Mouse (Mus musculus) hindbrain, embryonic 16.5 days (tissue): Measurements from ENCODE around the gene Sntb2. TPM values are rescaled to one million over a fixed set of nuclear protein-coding genes. Genes with fewer than 3 reads are reported as not detected.
A peak's percentile ranks its signal among the peaks of the same experiment; 100 is the strongest.
"Not testable (repeated sequence)": the region's sequence is repeated elsewhere in the genome, so short reads cannot be mapped to it uniquely, and the experiment has no call there.

Experiments used
- ATAC-seq: fragments of 200-750 bp; cut with Nextera tagmentation; 2 replicates; pipeline ENCODE4 v1.8.0; 2017; ENCODE audit warnings: moderate TSS enrichment, moderate library complexity
- H3K27ac ChIP-seq: fragments of 300-500 bp; sonication (generic); 2 replicates; pipeline ENCODE4 v1.5.1; 2014; ENCODE audit warnings: low read depth, mild to moderate bottlenecking, control low read depth, low read length, moderate library complexity
- H3K27me3 ChIP-seq: fragments of 300-500 bp; sonication (generic); replicated peaks from 2 replicates; pipeline ENCODE4 v1.6.1; 2014; ENCODE audit warnings: low read length; ENCODE audit not compliant: control insufficient read depth, insufficient read depth
- H3K36me3 ChIP-seq: fragments of 300-500 bp; sonication (generic); 2 replicates; pipeline ENCODE4 v1.6.1; 2014; ENCODE audit warnings: mild to moderate bottlenecking, low read length, moderate library complexity, mixed read lengths; ENCODE audit not compliant: control insufficient read depth, insufficient read depth
- H3K4me1 ChIP-seq: fragments of 300-500 bp; sonication (generic); 2 replicates; pipeline ENCODE4 v1.6.1; 2014; ENCODE audit warnings: low read depth, low read length; ENCODE audit not compliant: control insufficient read depth, insufficient read depth
- H3K4me2 ChIP-seq: fragments of 300-500 bp; sonication (generic); 2 replicates; pipeline ENCODE4 v1.6.1; 2014; ENCODE audit warnings: mild to moderate bottlenecking, low read length, control low read depth, moderate library complexity
- H3K4me3 ChIP-seq: fragments of 300-500 bp; sonication (generic); 2 replicates; pipeline ENCODE4 v1.5.1; 2014; ENCODE audit warnings: mild to moderate bottlenecking, low read length, control low read depth, moderate library complexity
- H3K9ac ChIP-seq: fragments of 300-500 bp; sonication (generic); 2 replicates; pipeline ENCODE4 v1.6.1; 2014; ENCODE audit warnings: low read depth, mild to moderate bottlenecking, control low read depth, low read length, moderate library complexity
- H3K9me3 ChIP-seq: fragments of 300-500 bp; sonication (generic); 2 replicates; pipeline ENCODE4 v1.6.1; 2014; ENCODE audit warnings: mild to moderate bottlenecking, low read length, moderate library complexity; ENCODE audit not compliant: control insufficient read depth
- WGBS: fragments of 180-500 bp; shearing (Covaris S2); extraction: QIAGEN DNeasy Blood & Tissue Kit; methylation state at CpG from one replicate; pipeline ENCODE4 v1.1.7; 2014; 5-methylcytosine and 5-hydroxymethylcytosine counted together
- polyA plus RNA-seq: library from polyadenylated mRNA; unstranded; fragments of >200 nt; fragmentation: Nextera tagmentation; extraction: Ambion mirVana; gene quantifications from 2 replicates; pipeline ENCODE4 v1.2.1, GENCODE M21; 2015

Gene Sntb2
- polyA plus RNA-seq, 1 experiment from 2014 or later: 4.7 TPM

- Histone ChIP-seq H3K27me3 (no peaks in the 10 kb centered on the region), H3K36me3 (no peaks in the 10 kb centered on the region), H3K27ac (no peak overlapping the region), H3K4me2 (no peak overlapping the region), H3K4me3 (no peak overlapping the region), H3K4me1 (0 out of 2 replicates have a peak, but pooled peaks cover 3% of the 10 kb centered on the region), H3K9ac (no peak overlapping the region), H3K9me3 (no peaks in the 10 kb centered on the region)
- WGBS: 88% methylated on average over 2 of the region's 2 CpGs
- ATAC-seq: no peak
Observed at GRCm38 (mm10) chr8:106975764-106976163, 40.2 kb downstream of the Sntb2 start.

- Histone ChIP-seq H3K4me2 (no peak overlapping the region), H3K27ac (no peak overlapping the region), H3K27me3 (no peaks in the 10 kb centered on the region), H3K9me3 (no peaks in the 10 kb centered on the region), H3K4me1 (0 out of 2 replicates have a peak, but pooled peaks cover 3% of the 10 kb centered on the region), H3K9ac (no peak overlapping the region), H3K4me3 (no peak overlapping the region), H3K36me3 (no peaks in the 10 kb centered on the region)
- ATAC-seq: no peak
- WGBS: 91% methylated on average over 4 of the region's 4 CpGs
Observed at GRCm38 (mm10) chr8:106976436-106976835, 40.9 kb downstream of the Sntb2 start.

DNA sequence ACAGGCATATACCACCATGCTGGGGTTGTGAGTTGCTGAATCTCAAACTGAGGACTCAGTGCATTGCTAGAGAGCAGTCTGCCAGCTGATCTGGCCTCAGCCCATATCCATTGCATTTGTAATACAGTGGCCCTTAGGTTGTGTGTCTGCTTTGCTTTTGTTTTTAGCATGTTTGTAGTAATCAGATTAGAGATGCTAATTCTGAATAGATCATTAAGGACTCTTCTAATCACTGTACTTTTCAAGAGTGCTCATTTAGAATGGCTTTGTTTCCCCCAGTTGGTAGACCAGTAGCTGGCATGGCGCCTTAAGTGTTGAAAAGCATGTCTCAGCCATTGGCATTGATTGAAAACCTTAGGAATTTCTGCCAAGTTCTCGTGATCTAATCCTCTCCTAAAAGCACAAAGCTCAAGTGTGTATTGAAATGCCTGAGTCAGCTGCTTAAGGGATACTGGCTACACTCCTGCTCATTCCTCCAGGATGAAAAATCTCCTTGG is 43.3 kb downstream of the Sntb2 start:
- no peak overlapping the region for H3K27ac ChIP-seq
- no peak overlapping the region for H3K4me2 ChIP-seq
- H3K9me3 ChIP-seq: no peaks in the 10 kb centered on the region
- H3K36me3 ChIP-seq: no peaks in the 10 kb centered on the region
- 0 out of 2 replicates have a peak, but pooled peaks cover 3% of the 10 kb centered on the region for H3K4me1 ChIP-seq
- H3K9ac ChIP-seq: no peak overlapping the region
- peak; percentile 87 for ATAC-seq
- 35% methylated on average over 2 of the region's 2 CpGs for WGBS
- no peak overlapping the region for H3K4me3 ChIP-seq
- H3K27me3 ChIP-seq: no peaks in the 10 kb centered on the region

DNA sequence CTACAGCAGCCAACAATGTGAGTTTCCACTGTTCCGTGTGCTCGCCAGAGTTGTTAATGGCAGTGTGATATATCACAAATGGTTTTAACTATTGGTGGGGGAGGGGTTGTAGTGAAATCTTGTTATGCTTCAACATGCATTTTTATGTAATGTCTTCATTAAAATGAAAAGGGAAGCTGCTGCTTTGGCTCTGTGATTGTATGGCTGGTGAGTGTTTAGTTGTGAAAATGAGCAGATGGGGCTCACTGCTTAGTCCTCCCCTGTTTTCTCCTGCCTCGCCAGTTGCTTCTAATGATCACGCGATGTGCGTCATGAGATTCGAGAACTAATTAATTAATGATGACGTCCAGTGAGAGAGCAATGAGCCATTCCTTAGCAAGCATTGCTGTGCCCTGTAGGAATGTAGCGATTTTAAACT is 49.9 kb downstream of the Sntb2 start:
- H3K27ac ChIP-seq: peak overlapping the region; percentile 51
- ATAC-seq: peak; percentile 73

DNA sequence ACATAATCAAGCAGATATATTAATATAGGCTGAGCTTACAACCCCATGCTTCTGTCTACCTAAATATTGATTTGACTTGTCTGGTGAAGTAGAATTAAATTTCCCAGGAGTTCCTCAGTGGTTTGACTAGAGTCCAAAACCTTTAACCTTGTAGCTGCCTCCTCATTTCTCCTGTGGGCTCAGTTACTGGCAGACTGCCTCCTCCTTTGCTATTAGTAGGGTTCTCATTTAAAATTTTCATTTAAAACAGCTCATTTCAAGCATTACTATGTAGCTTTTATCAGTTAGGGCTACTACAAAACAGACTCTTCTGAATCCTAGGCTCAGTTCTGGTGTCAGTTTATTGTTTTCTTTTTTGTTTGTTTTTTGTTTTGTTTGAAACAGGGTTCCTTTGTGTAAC is 50.4 kb downstream of the Sntb2 start:
- H3K9ac ChIP-seq: no peak overlapping the region
- H3K4me1 ChIP-seq: peaks cover 3% of the 10 kb centered on the region
- no peak overlapping the region; the same call in 1 of the 2 replicates for H3K4me2 ChIP-seq
- H3K27ac ChIP-seq: no peak overlapping the region
- H3K4me3 ChIP-seq: no peak overlapping the region
- ATAC-seq: 0 out of 2 replicates have a peak, but pooled peaks have one; percentile 9
- no peaks in the 10 kb centered on the region for H3K27me3 ChIP-seq
- no peaks in the 10 kb centered on the region for H3K36me3 ChIP-seq
- no peaks in the 10 kb centered on the region for H3K9me3 ChIP-seq

More for the DNA sequence above, 49.9 kb downstream of the Sntb2 start:
- no peaks in the 10 kb centered on the region for H3K36me3 ChIP-seq
- H3K9me3 ChIP-seq: no peaks in the 10 kb centered on the region
- H3K4me1 ChIP-seq: peaks cover 3% of the 10 kb centered on the region
- 39% methylated on average over 9 of the region's 9 CpGs for WGBS
- no peak overlapping the region for H3K4me3 ChIP-seq
- no peak overlapping the region for H3K9ac ChIP-seq
- no peaks in the 10 kb centered on the region for H3K27me3 ChIP-seq
- peak overlapping the region; percentile 33 for H3K4me2 ChIP-seq

GRCm38 (mm10) chr8:106987557-106987956 is 52.0 kb downstream of the Sntb2 start:
- Histone ChIP-seq H3K4me3 (no peak overlapping the region), H3K27ac (no peak overlapping the region), H3K36me3 (no peaks in the 10 kb centered on the region), H3K9me3 (no peaks in the 10 kb centered on the region), H3K4me1 (peaks cover 3% of the 10 kb centered on the region), H3K4me2 (no peak overlapping the region), H3K27me3 (no peaks in the 10 kb centered on the region), H3K9ac (no peak overlapping the region)
- ATAC-seq: no peak

DNA sequence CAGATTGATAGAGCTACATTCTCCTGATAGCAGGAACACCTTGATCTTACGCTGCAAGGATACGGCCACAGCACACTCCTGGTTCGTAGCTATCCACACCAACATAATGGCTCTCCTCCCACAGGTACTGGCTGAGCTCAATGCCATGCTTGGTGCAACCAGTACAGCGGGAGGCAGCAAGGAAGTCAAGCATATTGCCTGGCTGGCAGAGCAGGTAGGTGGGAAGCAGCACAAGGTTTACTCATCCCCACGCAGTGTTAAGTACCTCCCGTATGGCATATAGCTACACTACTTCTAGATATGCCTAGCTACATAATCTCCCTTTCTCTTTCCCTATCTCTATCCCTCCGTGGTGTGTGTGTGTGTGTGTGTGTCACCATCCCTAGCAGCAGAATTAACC is 55.8 kb downstream of the Sntb2 start:
- H3K4me2 ChIP-seq: no peak overlapping the region
- H3K4me3 ChIP-seq: no peak overlapping the region
- no peak overlapping the region for H3K27ac ChIP-seq
- no peaks in the 10 kb centered on the region for H3K4me1 ChIP-seq
- no peak for ATAC-seq
- H3K36me3 ChIP-seq: no peaks in the 10 kb centered on the region
- 96% methylated on average over 7 of the region's 7 CpGs for WGBS
- H3K9ac ChIP-seq: no peak overlapping the region
- no peaks in the 10 kb centered on the region for H3K27me3 ChIP-seq
- H3K9me3 ChIP-seq: no peaks in the 10 kb centered on the region

- not testable (repeated sequence) for H3K9me3 ChIP-seq, H3K27ac ChIP-seq, H3K4me2 ChIP-seq, ATAC-seq, H3K4me1 ChIP-seq, H3K9ac ChIP-seq, H3K4me3 ChIP-seq, H3K36me3 ChIP-seq, H3K27me3 ChIP-seq
- WGBS: 88% methylated on average over 4 of the region's 4 CpGs
Observed at GRCm38 (mm10) chr8:106996339-106996738, 60.8 kb downstream of the Sntb2 start.

DNA sequence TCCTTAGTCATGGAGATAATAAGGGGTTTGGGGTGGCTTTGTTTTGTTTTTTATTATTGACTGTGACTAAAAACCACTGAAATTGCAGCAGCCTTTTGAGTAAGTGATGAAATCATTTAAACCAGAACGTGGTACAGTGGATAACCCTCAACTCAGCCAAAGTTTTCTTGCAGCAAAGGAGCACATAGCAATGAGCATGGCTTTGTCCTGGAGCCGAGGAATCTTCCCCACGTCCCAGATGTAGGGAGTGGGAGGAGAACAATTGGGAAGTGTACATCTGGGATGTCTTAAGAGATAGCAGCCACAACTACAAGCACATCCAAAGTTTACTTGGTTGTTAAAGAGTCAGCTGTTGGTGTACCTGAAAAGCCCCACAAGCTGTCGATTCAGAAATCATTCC is 61.9 kb downstream of the Sntb2 start:
- H3K9me3 ChIP-seq: no peaks in the 10 kb centered on the region
- H3K4me2 ChIP-seq: no peak overlapping the region
- H3K9ac ChIP-seq: no peak overlapping the region
- no peak for ATAC-seq
- H3K27ac ChIP-seq: no peak overlapping the region
- 90% methylated on average over 4 of the region's 4 CpGs for WGBS
- H3K4me1 ChIP-seq: no peaks in the 10 kb centered on the region
- no peaks in the 10 kb centered on the region for H3K27me3 ChIP-seq
- no peaks in the 10 kb centered on the region for H3K36me3 ChIP-seq
- no peak overlapping the region for H3K4me3 ChIP-seq

- no peak overlapping the region for H3K4me2 ChIP-seq
- no peaks in the 10 kb centered on the region for H3K9me3 ChIP-seq
- no peak overlapping the region for H3K27ac ChIP-seq
- 75% methylated on average over 1 of the region's 1 CpGs for WGBS
- ATAC-seq: no peak
- no peak overlapping the region for H3K4me3 ChIP-seq
- H3K4me1 ChIP-seq: no peaks in the 10 kb centered on the region
- H3K9ac ChIP-seq: no peak overlapping the region
- H3K27me3 ChIP-seq: no peaks in the 10 kb centered on the region
- H3K36me3 ChIP-seq: 0 out of 2 replicates have a peak, but pooled peaks cover 2% of the 10 kb centered on the region
Observed at GRCm38 (mm10) chr8:106999068-106999467, 63.5 kb downstream of the Sntb2 start.
